Mouse (Mus musculus) forelimb bud, embryonic 11.5 days (tissue): ENCODE results near the gene Sp110.
"Not testable (repeated sequence)": the region's sequence is repeated elsewhere in the genome, so short reads cannot be mapped to it uniquely, and the experiment has no call there.

Source experiments
- DNase-seq: peaks from one replicate; pipeline ENCODE4 v3.0.0-alpha.2; 2012; ENCODE audit warnings: low read depth, low spot score

Sp110 gene

DNA sequence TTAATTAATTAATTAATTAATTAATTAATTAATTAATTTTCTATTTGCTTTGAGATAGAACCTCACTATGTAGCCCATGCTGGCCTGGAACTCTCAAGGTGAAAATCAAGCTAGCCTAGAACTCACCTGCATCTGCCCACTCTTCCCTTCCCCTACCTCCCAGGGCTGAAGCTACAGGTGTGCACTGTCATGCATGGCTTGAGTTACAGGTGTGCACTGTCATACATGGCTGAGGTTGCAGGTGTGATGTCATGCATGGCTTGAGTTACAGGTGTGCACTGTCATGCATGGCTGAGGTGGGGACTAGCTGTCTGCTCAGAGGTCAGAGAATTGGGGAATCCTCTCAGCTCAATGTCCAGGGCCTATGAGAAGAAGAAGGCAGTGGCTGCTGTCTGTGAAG lies 52.2 kb downstream of the Sp110 start:
- not testable (repeated sequence) for DNase-seq

DNA sequence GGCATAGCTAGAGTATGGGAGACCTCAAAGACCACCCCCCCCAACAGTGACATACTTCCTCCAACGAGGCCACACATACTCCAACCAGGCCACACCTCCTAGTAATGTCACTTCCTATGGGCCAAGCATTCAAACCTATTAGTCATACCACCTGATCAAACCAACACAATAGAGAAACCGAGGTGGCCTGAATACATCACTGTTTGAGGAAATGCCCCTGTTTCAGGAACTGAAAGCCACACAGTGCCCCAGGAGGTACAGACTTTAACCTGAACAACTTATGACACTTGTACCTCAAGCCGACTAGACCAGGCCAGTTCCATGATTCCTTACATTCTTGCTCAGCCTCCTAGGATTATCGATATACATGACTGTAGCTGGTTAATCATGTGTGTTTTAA lies 54.8 kb downstream of the Sp110 start:
- DNase-seq: not testable (repeated sequence)

GRCm38 (mm10) chr1:85528451-85529110 lies 70.0 kb downstream of the Sp110 start:
- not testable (repeated sequence) for DNase-seq
